Mouse (Mus musculus): Measurements from ENCODE around the gene Naga. TPM values are rescaled to one million over a fixed set of nuclear protein-coding genes. Genes with fewer than 3 reads are reported as not detected.

Naga gene
- polyA plus RNA-seq, 1 experiment from 2014 or later, result 48.7 TPM

GRCm38 (mm10) chr15:82377701-82378100 lies 39.0 kb upstream of the Naga start:
- whole genome bisulfite sequencing, result 66% methylated on average over 5 of the region's 5 CpGs
- ATAC-seq (ENCODE audit: insufficient number of reproducible peaks, insufficient read depth, low FRiP score, low read depth), result no peak
- Histone ChIP-seq H3K9ac (ENCODE audit: low read length) (0 out of 2 replicates have a peak overlapping the region, but pooled peaks have one; percentile 21), H3K4me2 (ENCODE audit: low read length) (peak overlapping the region; percentile 21; the same call in 1 of the 2 replicates), H3K27me3 (ENCODE audit: control insufficient read depth, insufficient read depth, low read length) (no peaks in the 10 kb centered on the region), H3K36me3 (ENCODE audit: control insufficient read depth, insufficient read depth, low read length) (peaks cover 11% of the 10 kb centered on the region; the same call in 1 of the 2 replicates), H3K27ac (replicated peaks in 1 of 2; ENCODE audit: control insufficient read depth in 1 of 2, insufficient read depth in 1 of 2, low read depth in 2 of 2, low read length in 2 of 2) (0 out of 4 replicates have a peak overlapping the region, but pooled peaks of 1 of the 2 experiments have one; percentile 8), H3K4me3 (ENCODE audit: control insufficient read depth in 1 of 2, insufficient read depth in 1 of 2, low read depth in 1 of 2, low read length in 2 of 2) (no peak overlapping the region), H3K4me1 (ENCODE audit: control insufficient read depth in 2 of 2, insufficient read depth in 2 of 2, low read length in 2 of 2) (peaks cover 6 to 20% of the 10 kb centered on the region in 2 experiments), H3K9me3 (ENCODE audit: control insufficient read depth, low read length) (no peaks in the 10 kb centered on the region)

- Histone ChIP-seq H3K27me3 (ENCODE audit: control insufficient read depth, insufficient read depth, low read length) (no peaks in the 10 kb centered on the region), H3K4me1 (ENCODE audit: control insufficient read depth in 2 of 2, insufficient read depth in 2 of 2, low read length in 2 of 2) (peaks cover 6 to 20% of the 10 kb centered on the region in 2 experiments), H3K9ac (ENCODE audit: low read length) (0 out of 2 replicates have a peak overlapping the region, but pooled peaks have one; percentile 8), H3K9me3 (ENCODE audit: control insufficient read depth, low read length) (no peaks in the 10 kb centered on the region), H3K4me3 (ENCODE audit: control insufficient read depth in 1 of 2, insufficient read depth in 1 of 2, low read depth in 1 of 2, low read length in 2 of 2) (no peak overlapping the region), H3K27ac (replicated peaks in 1 of 2; ENCODE audit: control insufficient read depth in 1 of 2, insufficient read depth in 1 of 2, low read depth in 2 of 2, low read length in 2 of 2) (peak overlapping the region; percentile 37 to 66; a peak in 3 of 4 replicates), H3K4me2 (ENCODE audit: low read length) (no peak overlapping the region), H3K36me3 (ENCODE audit: control insufficient read depth, insufficient read depth, low read length) (peaks cover 11% of the 10 kb centered on the region; the same call in 1 of the 2 replicates)
- WGBS, result 66% methylated on average over 17 of the region's 17 CpGs
- ATAC-seq (ENCODE audit: insufficient number of reproducible peaks, insufficient read depth, low FRiP score, low read depth), result no peak
Observed at GRCm38 (mm10) chr15:82376393-82377138, 37.8 kb upstream of the Naga start.

- no peak overlapping the region for H3K4me2 ChIP-seq (ENCODE audit: low read length)
- H3K4me1 ChIP-seq (ENCODE audit: control insufficient read depth in 2 of 2, insufficient read depth in 2 of 2, low read length in 2 of 2), result peaks cover 5 to 20% of the 10 kb centered on the region in 2 experiments
- H3K9ac ChIP-seq (ENCODE audit: low read length), result no peak overlapping the region
- H3K36me3 ChIP-seq (ENCODE audit: control insufficient read depth, insufficient read depth, low read length), result peaks cover 11% of the 10 kb centered on the region; the same call in 1 of the 2 replicates
- no peaks in the 10 kb centered on the region for H3K27me3 ChIP-seq (ENCODE audit: control insufficient read depth, insufficient read depth, low read length)
- WGBS, result 88% methylated on average over 9 of the region's 9 CpGs
- no peak overlapping the region for H3K4me3 ChIP-seq (ENCODE audit: control insufficient read depth in 1 of 2, insufficient read depth in 1 of 2, low read depth in 1 of 2, low read length in 2 of 2)
- no peak for ATAC-seq (ENCODE audit: insufficient number of reproducible peaks, insufficient read depth, low FRiP score, low read depth)
- H3K9me3 ChIP-seq (ENCODE audit: control insufficient read depth, low read length), result no peaks in the 10 kb centered on the region
- H3K27ac ChIP-seq (replicated peaks in 1 of 2; ENCODE audit: control insufficient read depth in 1 of 2, insufficient read depth in 1 of 2, low read depth in 2 of 2, low read length in 2 of 2), result peak overlapping the region in 1 of 2 experiments; percentile 66; a peak in 1 of 4 replicates
Observed at GRCm38 (mm10) chr15:82375855-82376254, 37.1 kb upstream of the Naga start.

- 84% methylated on average over 5 of the region's 5 CpGs for WGBS
- no peak for ATAC-seq (ENCODE audit: insufficient number of reproducible peaks, insufficient read depth, low FRiP score, low read depth)
Observed at GRCm38 (mm10) chr15:82374437-82374836, 35.7 kb upstream of the Naga start.

GRCm38 (mm10) chr15:82372991-82373390 lies 34.3 kb upstream of the Naga start:
- Histone ChIP-seq H3K4me2 (ENCODE audit: low read length) (no peak overlapping the region), H3K27me3 (ENCODE audit: control insufficient read depth, insufficient read depth, low read length) (no peaks in the 10 kb centered on the region), H3K9me3 (ENCODE audit: control insufficient read depth, low read length) (peaks cover 4% of the 10 kb centered on the region; the same call in 1 of the 2 replicates), H3K36me3 (ENCODE audit: control insufficient read depth, insufficient read depth, low read length) (peaks cover 11% of the 10 kb centered on the region; the same call in 1 of the 2 replicates), H3K4me1 (ENCODE audit: control insufficient read depth in 2 of 2, insufficient read depth in 2 of 2, low read length in 2 of 2) (peaks cover 2 to 21% of the 10 kb centered on the region in 2 experiments; a peak in 3 of 4 replicates), H3K4me3 (ENCODE audit: control insufficient read depth in 1 of 2, insufficient read depth in 1 of 2, low read depth in 1 of 2, low read length in 2 of 2) (no peak overlapping the region), H3K27ac (replicated peaks in 1 of 2; ENCODE audit: control insufficient read depth in 1 of 2, insufficient read depth in 1 of 2, low read depth in 2 of 2, low read length in 2 of 2) (no peak overlapping the region), H3K9ac (ENCODE audit: low read length) (no peak overlapping the region)
- WGBS, result 84% methylated on average over 5 of the region's 5 CpGs
- no peak for ATAC-seq (ENCODE audit: insufficient number of reproducible peaks, insufficient read depth, low FRiP score, low read depth)

More at GRCm38 (mm10) chr15:82374437-82374836, 35.7 kb upstream of the Naga start:
- Histone ChIP-seq H3K36me3 (ENCODE audit: control insufficient read depth, insufficient read depth, low read length) (peaks cover 11% of the 10 kb centered on the region; the same call in 1 of the 2 replicates), H3K4me1 (ENCODE audit: control insufficient read depth in 2 of 2, insufficient read depth in 2 of 2, low read length in 2 of 2) (peaks cover 4 to 20% of the 10 kb centered on the region in 2 experiments), H3K9ac (ENCODE audit: low read length) (no peak overlapping the region), H3K9me3 (ENCODE audit: control insufficient read depth, low read length) (no peaks in the 10 kb centered on the region), H3K4me2 (ENCODE audit: low read length) (no peak overlapping the region), H3K27me3 (ENCODE audit: control insufficient read depth, insufficient read depth, low read length) (no peaks in the 10 kb centered on the region), H3K4me3 (ENCODE audit: control insufficient read depth in 1 of 2, insufficient read depth in 1 of 2, low read depth in 1 of 2, low read length in 2 of 2) (no peak overlapping the region), H3K27ac (replicated peaks in 1 of 2; ENCODE audit: control insufficient read depth in 1 of 2, insufficient read depth in 1 of 2, low read depth in 2 of 2, low read length in 2 of 2) (no peak overlapping the region)

GRCm38 (mm10) chr15:82372446-82372845 lies 33.7 kb upstream of the Naga start:
- H3K27me3 ChIP-seq (ENCODE audit: control insufficient read depth, insufficient read depth, low read length), result no peaks in the 10 kb centered on the region
- H3K4me2 ChIP-seq (ENCODE audit: low read length), result no peak overlapping the region
- 92% methylated on average over 6 of the region's 6 CpGs for WGBS
- no peak for ATAC-seq (ENCODE audit: insufficient number of reproducible peaks, insufficient read depth, low FRiP score, low read depth)
- H3K36me3 ChIP-seq (ENCODE audit: control insufficient read depth, insufficient read depth, low read length), result peaks cover 11% of the 10 kb centered on the region; the same call in 1 of the 2 replicates
- H3K4me3 ChIP-seq (ENCODE audit: control insufficient read depth in 1 of 2, insufficient read depth in 1 of 2, low read depth in 1 of 2, low read length in 2 of 2), result no peak overlapping the region
- peaks cover 4% of the 10 kb centered on the region; the same call in 1 of the 2 replicates for H3K9me3 ChIP-seq (ENCODE audit: control insufficient read depth, low read length)
- H3K27ac ChIP-seq (replicated peaks in 1 of 2; ENCODE audit: control insufficient read depth in 1 of 2, insufficient read depth in 1 of 2, low read depth in 2 of 2, low read length in 2 of 2), result no peak overlapping the region
- H3K9ac ChIP-seq (ENCODE audit: low read length), result no peak overlapping the region
- H3K4me1 ChIP-seq (ENCODE audit: control insufficient read depth in 2 of 2, insufficient read depth in 2 of 2, low read length in 2 of 2), result peaks cover 2 to 17% of the 10 kb centered on the region in 2 experiments; a peak in 3 of 4 replicates

GRCm38 (mm10) chr15:82368851-82369250 lies 30.1 kb upstream of the Naga start:
- H3K4me1 ChIP-seq (ENCODE audit: control insufficient read depth in 2 of 2, insufficient read depth in 2 of 2, low read length in 2 of 2), result peaks cover 0 to 7% of the 10 kb centered on the region in 2 experiments; a peak in 1 of 4 replicates
- WGBS, result 74% methylated on average over 1 of the region's 1 CpGs

More at GRCm38 (mm10) chr15:82368851-82369250, 30.1 kb upstream of the Naga start:
- H3K27ac ChIP-seq (replicated peaks in 1 of 2; ENCODE audit: control insufficient read depth in 1 of 2, insufficient read depth in 1 of 2, low read depth in 2 of 2, low read length in 2 of 2), result no peak overlapping the region
- H3K27me3 ChIP-seq (ENCODE audit: control insufficient read depth, insufficient read depth, low read length), result no peaks in the 10 kb centered on the region
- peaks cover 4% of the 10 kb centered on the region; the same call in 1 of the 2 replicates for H3K9me3 ChIP-seq (ENCODE audit: control insufficient read depth, low read length)
- H3K4me3 ChIP-seq (ENCODE audit: control insufficient read depth in 1 of 2, insufficient read depth in 1 of 2, low read depth in 1 of 2, low read length in 2 of 2), result no peak overlapping the region
- ATAC-seq (ENCODE audit: insufficient number of reproducible peaks, insufficient read depth, low FRiP score, low read depth), result no peak
- H3K36me3 ChIP-seq (ENCODE audit: control insufficient read depth, insufficient read depth, low read length), result peaks cover 5% of the 10 kb centered on the region; the same call in 1 of the 2 replicates
- no peak overlapping the region for H3K4me2 ChIP-seq (ENCODE audit: low read length)
- H3K9ac ChIP-seq (ENCODE audit: low read length), result no peak overlapping the region
